Mouse (Mus musculus): ENCODE measurements around the gene Snx11. TPM values are rescaled to one million over a fixed set of nuclear protein-coding genes. Genes with fewer than 3 reads are reported as not detected.

Snx11 gene
- polyA plus RNA-seq, 1 experiment from 2014 or later, result 25.7 TPM

DNA sequence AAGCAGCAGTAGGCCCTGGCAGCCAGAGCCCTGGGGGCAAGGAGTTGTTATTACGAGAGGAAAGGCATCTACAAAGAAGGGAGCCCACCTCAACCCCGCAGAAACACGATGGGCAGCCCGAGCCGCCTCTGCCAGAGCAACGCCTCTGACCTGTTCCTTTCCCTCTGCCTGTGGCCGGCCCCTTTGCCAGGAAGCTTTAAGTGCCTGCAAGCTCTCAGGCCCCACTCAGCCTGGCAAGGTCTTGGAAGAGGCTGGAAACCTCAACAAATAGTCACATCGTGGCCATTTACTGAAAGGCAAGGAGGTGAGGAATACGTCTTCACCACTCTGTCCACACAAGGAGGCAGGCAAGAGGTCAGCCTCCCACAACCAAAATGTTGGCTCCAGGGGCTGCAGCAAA is 9.1 kb downstream of the Snx11 start:
- Histone ChIP-seq H3K4me3 (no peak overlapping the region), H3K27ac (peak overlapping the region; percentile 79), H3K36me3 (replicated peaks) (peaks cover 63% of the 10 kb centered on the region), H3K27me3 (ENCODE audit: poor library complexity, severe bottlenecking) (no peaks in the 10 kb centered on the region), H3K9me3 (no peaks in the 10 kb centered on the region), H3K4me1 (peaks cover 46% of the 10 kb centered on the region)
- WGBS, result 71% methylated on average over 9 of the region's 9 CpGs
- DNase-seq (ENCODE audit: extremely low spot score, low spot score), result no peak

DNA sequence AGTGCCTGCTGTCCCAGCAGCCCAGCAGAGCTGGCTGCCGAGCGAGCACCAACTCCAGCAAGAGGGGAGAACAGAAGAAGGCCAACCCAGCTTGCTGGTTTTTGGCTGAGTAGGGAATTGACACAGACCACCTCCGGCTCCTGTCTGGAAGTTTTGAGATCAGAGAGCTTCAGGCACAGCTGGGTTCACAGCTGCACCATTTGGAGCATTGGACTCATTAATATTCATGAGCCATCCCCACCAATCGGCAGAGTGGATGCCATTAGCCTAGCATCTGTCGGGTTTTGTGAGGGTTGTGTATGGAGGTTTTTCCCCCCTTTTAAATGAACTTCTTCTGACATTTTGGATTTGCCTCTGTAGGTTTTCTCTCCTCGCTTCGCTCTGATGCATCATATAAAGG is 10.3 kb downstream of the Snx11 start:
- Histone ChIP-seq H3K27me3 (ENCODE audit: poor library complexity, severe bottlenecking) (no peaks in the 10 kb centered on the region), H3K4me1 (peaks cover 55% of the 10 kb centered on the region), H3K4me3 (no peak overlapping the region), H3K36me3 (replicated peaks) (peaks cover 51% of the 10 kb centered on the region), H3K9me3 (no peaks in the 10 kb centered on the region), H3K27ac (peak overlapping the region; percentile 79)
- 43% methylated on average over 7 of the region's 7 CpGs for WGBS
- DNase-seq (ENCODE audit: extremely low spot score, low spot score), result peak; percentile 36

DNA sequence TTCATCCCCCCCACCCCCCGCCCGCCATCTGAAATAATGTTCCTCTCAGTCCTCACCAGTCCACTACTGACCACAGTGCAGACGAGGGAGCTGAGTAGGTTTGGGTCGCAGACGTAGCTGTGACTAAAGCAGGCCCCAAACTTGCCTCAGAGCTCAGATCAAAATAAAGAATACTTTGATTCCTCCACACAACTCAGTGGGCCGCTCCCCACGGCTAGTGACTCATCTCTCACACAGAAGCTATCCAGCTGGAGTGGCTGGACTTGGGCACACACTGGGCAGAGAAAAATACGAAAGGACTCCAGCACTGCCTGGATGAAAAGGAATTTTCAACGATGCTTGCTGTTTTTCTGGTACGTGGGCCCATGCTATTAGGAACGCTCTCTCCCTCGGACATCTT is 10.8 kb downstream of the Snx11 start:
- Histone ChIP-seq H3K36me3 (replicated peaks) (peaks cover 46% of the 10 kb centered on the region), H3K9me3 (no peaks in the 10 kb centered on the region), H3K4me3 (0 out of 2 replicates have a peak overlapping the region, but pooled peaks have one; percentile 3), H3K4me1 (peaks cover 56% of the 10 kb centered on the region), H3K27me3 (ENCODE audit: poor library complexity, severe bottlenecking) (no peaks in the 10 kb centered on the region), H3K27ac (peak overlapping the region; percentile 79)
- DNase-seq (ENCODE audit: extremely low spot score, low spot score), result no peak
- WGBS, result 86% methylated on average over 12 of the region's 12 CpGs

DNA sequence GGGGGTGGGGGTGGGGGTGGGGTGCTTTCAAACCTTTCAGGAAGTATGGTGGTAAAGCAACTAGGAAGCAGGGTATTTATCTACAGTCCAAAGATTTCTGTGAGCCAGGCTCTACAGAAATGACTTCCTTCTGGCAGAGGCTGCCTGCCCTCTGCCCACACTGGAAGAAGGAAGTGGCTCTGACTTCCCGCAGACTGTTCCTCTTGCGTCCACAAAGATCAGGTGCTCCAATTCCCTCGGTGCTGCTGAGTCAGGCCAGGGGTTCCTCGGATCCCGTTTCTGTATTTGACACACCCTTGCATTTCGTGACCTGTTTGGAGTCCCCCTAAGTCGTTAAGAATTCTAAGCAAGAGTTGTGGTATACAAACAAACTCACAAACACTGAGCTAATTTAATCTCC is 11.7 kb downstream of the Snx11 start:
- 82% methylated on average over 7 of the region's 7 CpGs for WGBS
- DNase-seq (ENCODE audit: extremely low spot score, low spot score), result no peak
- Histone ChIP-seq H3K4me3 (no peak overlapping the region), H3K27ac (peak overlapping the region; percentile 79), H3K4me1 (peaks cover 56% of the 10 kb centered on the region), H3K36me3 (replicated peaks) (peaks cover 37% of the 10 kb centered on the region), H3K9me3 (no peaks in the 10 kb centered on the region), H3K27me3 (ENCODE audit: poor library complexity, severe bottlenecking) (no peaks in the 10 kb centered on the region)

DNA sequence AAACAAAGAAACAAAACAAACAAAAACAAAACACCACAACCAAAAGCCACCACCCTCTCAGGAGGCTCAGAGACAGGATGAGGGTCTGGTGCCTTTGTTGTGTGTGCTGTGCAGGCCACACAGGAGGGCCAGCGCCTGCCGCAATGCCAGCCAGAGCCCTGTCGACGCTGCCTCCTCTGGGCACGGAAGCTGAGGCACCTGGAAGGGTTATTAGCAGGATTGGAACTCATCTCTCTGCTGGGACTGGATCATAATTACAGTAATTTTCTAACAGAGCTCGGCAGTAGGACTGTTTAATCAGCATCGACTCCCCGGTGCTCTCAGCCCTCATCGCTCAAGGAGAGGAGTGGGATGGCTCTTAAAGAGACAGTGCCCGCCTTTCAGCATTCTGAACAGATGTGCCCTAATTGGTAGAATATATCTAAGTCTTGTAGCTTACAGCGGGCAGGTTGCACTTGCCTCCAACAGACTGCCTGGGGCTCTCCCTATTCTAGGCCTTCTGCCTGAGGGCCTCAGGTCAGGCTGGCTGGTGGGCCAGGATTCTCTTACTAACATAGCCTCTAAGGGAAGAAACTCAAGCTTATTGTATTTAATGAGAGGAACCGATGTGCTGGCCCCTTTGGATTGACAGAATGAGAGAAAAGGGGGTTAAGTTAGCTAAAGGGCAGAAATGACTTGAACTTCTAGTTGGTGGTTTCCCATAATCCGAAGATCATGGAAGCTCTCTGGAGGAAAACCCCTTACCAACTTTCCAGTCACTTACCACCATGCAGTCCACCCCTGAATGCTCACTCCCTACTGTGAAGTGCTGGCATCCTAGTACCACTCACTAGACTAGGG is 12.6 kb downstream of the Snx11 start:
- peak overlapping the region; percentile 66 for H3K27ac ChIP-seq
- H3K36me3 ChIP-seq (replicated peaks), result peaks cover 27% of the 10 kb centered on the region
- WGBS, result 35% methylated on average over 13 of the region's 13 CpGs
- H3K9me3 ChIP-seq, result no peaks in the 10 kb centered on the region
- no peaks in the 10 kb centered on the region for H3K27me3 ChIP-seq (ENCODE audit: poor library complexity, severe bottlenecking)
- peaks cover 56% of the 10 kb centered on the region for H3K4me1 ChIP-seq
- DNase-seq (ENCODE audit: extremely low spot score, low spot score), result no peak
- peak overlapping the region; percentile 15; the same call in 1 of the 2 replicates for H3K4me3 ChIP-seq

DNA sequence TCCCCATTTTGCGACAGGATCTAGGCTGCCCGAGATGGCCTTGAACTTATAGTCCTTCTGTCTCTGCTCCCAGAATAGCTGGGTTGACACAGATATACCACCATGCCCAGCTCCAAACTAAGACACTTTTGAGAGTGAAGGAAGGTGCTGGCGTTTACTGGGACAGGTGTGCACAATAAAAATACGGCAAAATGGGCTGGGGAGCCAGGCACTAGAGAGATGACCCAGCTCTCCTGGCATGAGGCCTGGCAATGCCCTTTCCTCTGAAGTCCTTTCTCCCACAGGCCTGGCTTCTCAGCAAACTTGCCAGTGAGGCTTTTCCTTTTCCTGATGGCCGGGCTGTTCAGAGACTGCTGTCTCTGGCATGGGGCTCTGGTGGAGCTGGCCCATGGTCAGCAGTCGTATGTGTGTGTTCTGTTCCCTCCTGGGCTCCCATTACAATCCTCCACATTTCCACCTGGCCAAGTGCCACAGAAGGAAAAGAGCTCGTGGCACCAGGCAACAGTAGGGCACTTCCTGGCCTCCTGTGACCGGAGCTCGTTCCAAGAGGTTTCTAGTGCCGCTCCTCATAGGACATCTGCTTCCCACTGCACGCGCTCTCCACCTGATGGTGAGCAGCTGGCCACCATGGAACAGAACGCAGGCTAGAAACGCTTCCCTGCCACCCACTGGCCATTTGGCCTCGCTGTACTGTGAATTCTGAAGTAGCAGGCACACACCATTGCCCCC is 14.5 kb downstream of the Snx11 start:
- 87% methylated on average over 15 of the region's 15 CpGs for WGBS
- no peak overlapping the region for H3K4me3 ChIP-seq
- H3K36me3 ChIP-seq (replicated peaks), result peaks cover 9% of the 10 kb centered on the region
- no peaks in the 10 kb centered on the region for H3K27me3 ChIP-seq (ENCODE audit: poor library complexity, severe bottlenecking)
- peaks cover 51% of the 10 kb centered on the region for H3K4me1 ChIP-seq
- no peak for DNase-seq (ENCODE audit: extremely low spot score, low spot score)
- H3K9me3 ChIP-seq, result no peaks in the 10 kb centered on the region
- 0 out of 2 replicates have a peak overlapping the region, but pooled peaks have one; percentile 35 for H3K27ac ChIP-seq

DNA sequence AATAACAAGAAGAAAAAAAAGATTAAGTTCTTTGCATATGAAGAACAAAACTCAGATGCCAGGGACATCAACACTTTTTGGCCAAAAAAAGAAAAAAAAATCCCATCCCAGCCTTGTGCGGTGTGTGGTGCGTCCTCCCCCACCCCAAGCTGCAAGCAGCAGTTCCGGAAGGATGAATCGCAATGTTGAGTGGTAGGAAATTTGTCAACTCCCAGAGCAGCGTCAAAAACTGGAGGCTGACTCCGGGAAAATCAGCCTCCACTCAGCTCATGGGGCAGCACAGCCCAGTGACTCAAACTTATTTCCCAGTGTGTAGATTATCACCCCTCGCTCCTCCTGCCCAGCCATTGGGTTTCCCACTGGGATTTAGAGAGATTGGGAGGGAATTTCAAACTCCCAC is 15.4 kb downstream of the Snx11 start:
- Histone ChIP-seq H3K27me3 (ENCODE audit: poor library complexity, severe bottlenecking) (no peaks in the 10 kb centered on the region), H3K4me1 (peaks cover 42% of the 10 kb centered on the region), H3K36me3 (replicated peaks) (0 out of 2 replicates have a peak, but pooled peaks cover 3% of the 10 kb centered on the region), H3K4me3 (no peak overlapping the region), H3K27ac (no peak overlapping the region), H3K9me3 (no peaks in the 10 kb centered on the region)
- DNase-seq (ENCODE audit: extremely low spot score, low spot score), result no peak
- WGBS, result 82% methylated on average over 7 of the region's 7 CpGs

DNA sequence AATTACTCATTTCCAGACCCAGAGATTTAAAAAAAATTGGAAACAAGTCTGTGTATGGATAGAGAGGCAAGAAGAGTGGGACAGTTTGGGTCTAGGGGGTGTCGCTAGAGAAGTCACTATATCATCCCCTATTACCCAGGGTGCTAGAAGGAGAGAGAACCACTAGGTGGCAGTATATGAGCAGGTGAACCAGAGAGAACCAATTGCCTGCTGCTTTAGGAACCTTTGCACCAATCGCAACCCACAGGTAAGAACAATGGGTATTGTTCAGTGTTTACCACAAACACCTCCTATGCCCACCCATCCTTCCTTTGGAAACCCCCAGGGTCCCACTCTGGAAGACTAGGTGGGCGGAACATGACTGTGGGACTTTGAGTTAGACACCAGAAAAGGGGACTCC is 17.3 kb downstream of the Snx11 start:
- H3K27me3 ChIP-seq (ENCODE audit: poor library complexity, severe bottlenecking), result no peaks in the 10 kb centered on the region
- H3K9me3 ChIP-seq, result no peaks in the 10 kb centered on the region
- H3K4me1 ChIP-seq, result peaks cover 24% of the 10 kb centered on the region
- no peak for DNase-seq (ENCODE audit: extremely low spot score, low spot score)
- 53% methylated on average over 3 of the region's 3 CpGs for WGBS
- H3K36me3 ChIP-seq (replicated peaks), result no peaks in the 10 kb centered on the region
- no peak overlapping the region for H3K4me3 ChIP-seq
- H3K27ac ChIP-seq, result no peak overlapping the region

DNA sequence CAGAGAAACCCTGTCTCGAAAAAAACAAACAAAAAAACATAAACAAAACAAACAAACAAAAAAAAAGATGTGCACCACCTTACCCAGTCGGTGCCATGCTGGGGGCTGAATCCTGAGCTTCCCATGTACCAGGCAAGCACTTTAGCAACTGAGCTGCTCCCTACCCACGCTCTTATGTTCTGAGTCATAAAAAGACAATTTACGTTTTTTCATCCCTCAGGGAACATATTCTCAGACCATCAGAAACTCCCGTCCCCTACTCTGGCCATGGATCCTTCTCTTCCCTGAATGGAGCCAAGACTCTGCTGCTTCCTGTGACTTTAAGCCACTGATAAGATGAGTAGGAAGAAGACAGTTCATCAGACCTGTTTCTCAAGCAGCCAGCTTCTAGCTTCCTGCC is 19.0 kb downstream of the Snx11 start:
- no peak overlapping the region for H3K27ac ChIP-seq
- 83% methylated on average over 5 of the region's 5 CpGs for WGBS
- peaks cover 10% of the 10 kb centered on the region; the same call in 1 of the 2 replicates for H3K4me1 ChIP-seq
- no peak overlapping the region for H3K4me3 ChIP-seq
- DNase-seq (ENCODE audit: extremely low spot score, low spot score), result no peak
- no peaks in the 10 kb centered on the region for H3K9me3 ChIP-seq
- no peaks in the 10 kb centered on the region for H3K27me3 ChIP-seq (ENCODE audit: poor library complexity, severe bottlenecking)
- H3K36me3 ChIP-seq (replicated peaks), result no peaks in the 10 kb centered on the region

DNA sequence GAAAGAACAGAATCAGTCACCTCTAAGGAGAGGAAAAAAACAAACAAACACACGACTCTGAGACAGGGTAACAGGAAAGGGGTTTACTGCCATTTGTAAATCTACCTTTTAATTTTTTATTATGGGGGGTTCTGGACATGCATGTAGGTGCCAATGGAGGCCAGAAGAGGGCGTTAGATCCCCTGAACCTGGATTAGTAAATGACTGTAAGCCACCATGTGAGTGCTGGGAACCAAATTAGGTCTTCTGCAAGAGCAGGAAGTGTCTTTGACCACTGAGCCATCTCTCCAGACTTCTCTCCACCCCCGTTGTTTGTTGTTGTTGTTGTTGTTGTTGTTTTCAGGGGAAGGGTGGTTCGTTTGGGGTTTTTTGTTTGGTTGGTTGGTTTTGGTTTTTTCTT is 19.9 kb downstream of the Snx11 start:
- DNase-seq (ENCODE audit: extremely low spot score, low spot score), result no peak
- no peak overlapping the region for H3K4me3 ChIP-seq
- H3K9me3 ChIP-seq, result no peaks in the 10 kb centered on the region
- H3K36me3 ChIP-seq (replicated peaks), result no peaks in the 10 kb centered on the region
- H3K4me1 ChIP-seq, result 0 out of 2 replicates have a peak, but pooled peaks cover 3% of the 10 kb centered on the region
- H3K27me3 ChIP-seq (ENCODE audit: poor library complexity, severe bottlenecking), result 0 out of 2 replicates have a peak, but pooled peaks cover 2% of the 10 kb centered on the region
- 62% methylated on average over 4 of the region's 4 CpGs for WGBS
- H3K27ac ChIP-seq, result no peak overlapping the region

DNA sequence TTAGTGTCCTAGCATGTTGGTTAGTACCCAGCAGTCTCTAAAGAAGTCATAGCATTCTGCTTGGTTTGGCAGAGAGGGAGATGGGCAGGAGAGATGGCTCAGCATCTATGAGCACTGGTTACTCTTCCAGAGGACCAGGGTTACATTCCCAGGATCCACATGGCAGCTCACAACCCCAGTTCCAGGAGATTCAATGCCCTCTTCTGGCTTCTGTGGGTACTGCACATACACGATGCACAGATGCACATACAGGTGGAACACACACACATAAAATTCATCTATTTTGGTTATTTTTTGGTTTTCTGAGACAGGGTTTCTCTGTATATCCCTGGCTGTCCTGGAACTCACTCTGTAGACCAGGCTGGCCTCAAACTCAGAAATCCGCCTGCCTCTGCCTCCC is 22.1 kb downstream of the Snx11 start:
- H3K9me3 ChIP-seq, result no peaks in the 10 kb centered on the region
- no peaks in the 10 kb centered on the region for H3K36me3 ChIP-seq (replicated peaks)
- WGBS, result 97% methylated on average over 2 of the region's 2 CpGs
- H3K4me3 ChIP-seq, result no peak overlapping the region
- DNase-seq (ENCODE audit: extremely low spot score, low spot score), result no peak
- H3K27me3 ChIP-seq (ENCODE audit: poor library complexity, severe bottlenecking), result 0 out of 2 replicates have a peak, but pooled peaks cover 6% of the 10 kb centered on the region
- H3K27ac ChIP-seq, result no peak overlapping the region
- no peaks in the 10 kb centered on the region for H3K4me1 ChIP-seq

DNA sequence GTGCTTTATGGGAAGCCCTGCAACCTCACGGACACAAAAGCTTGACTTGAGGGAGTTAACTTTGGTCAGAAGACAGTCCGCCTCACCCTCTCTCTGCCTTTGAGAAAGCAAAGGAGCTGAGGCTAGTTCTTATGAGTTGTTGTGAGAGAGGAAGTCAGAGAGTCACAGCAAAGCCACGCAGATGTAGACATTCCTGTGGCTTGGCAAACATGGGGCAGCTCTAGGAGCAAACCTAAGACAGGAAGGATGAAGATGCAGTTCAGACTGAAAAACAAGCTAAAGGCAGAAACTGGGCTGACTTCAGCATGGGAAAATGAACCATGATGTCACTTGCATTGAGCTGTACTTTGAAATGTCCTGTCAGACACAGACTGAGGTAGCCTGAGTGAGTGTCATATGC is 29.8 kb downstream of the Snx11 start:
- peaks cover 57% of the 10 kb centered on the region for H3K27me3 ChIP-seq (ENCODE audit: poor library complexity, severe bottlenecking)
- no peaks in the 10 kb centered on the region for H3K36me3 ChIP-seq (replicated peaks)
- no peak for DNase-seq (ENCODE audit: extremely low spot score, low spot score)
- 49% methylated on average over 3 of the region's 3 CpGs for WGBS
- no peak overlapping the region for H3K4me3 ChIP-seq
- H3K9me3 ChIP-seq, result no peaks in the 10 kb centered on the region
- H3K4me1 ChIP-seq, result peaks cover 38% of the 10 kb centered on the region
- no peak overlapping the region for H3K27ac ChIP-seq

DNA sequence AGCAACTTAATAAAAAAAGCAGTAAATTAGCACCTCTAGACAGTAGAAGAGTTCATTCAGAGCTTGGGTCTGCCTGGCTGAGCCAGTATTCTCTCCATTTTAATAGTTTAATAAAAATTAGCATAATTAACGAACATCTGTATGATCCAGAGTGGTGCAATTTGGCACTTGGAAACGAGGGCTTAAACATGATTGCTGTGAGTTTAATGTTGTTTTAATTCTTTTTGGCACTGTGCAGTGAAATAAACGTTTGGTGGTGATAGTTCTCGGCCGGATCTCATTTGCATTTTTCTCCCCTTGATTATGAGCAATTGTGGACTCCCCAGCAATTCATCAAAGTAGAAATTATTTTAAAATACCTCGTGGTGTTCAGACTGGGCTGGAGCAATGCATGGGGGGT is 30.7 kb downstream of the Snx11 start:
- Histone ChIP-seq H3K4me3 (no peak overlapping the region), H3K4me1 (peaks cover 48% of the 10 kb centered on the region), H3K27me3 (ENCODE audit: poor library complexity, severe bottlenecking) (peaks cover 55% of the 10 kb centered on the region), H3K9me3 (no peaks in the 10 kb centered on the region), H3K27ac (no peak overlapping the region), H3K36me3 (replicated peaks) (no peaks in the 10 kb centered on the region)
- DNase-seq (ENCODE audit: extremely low spot score, low spot score), result no peak
- 85% methylated on average over 6 of the region's 6 CpGs for WGBS
